Mouse (Mus musculus) megakaryocyte, adult 5-6 weeks (primary cell): ENCODE results near the gene Pecam1. TPM values are rescaled to one million over a fixed set of nuclear protein-coding genes. Genes with fewer than 3 reads are reported as not detected.

ENCODE experiments used
- ATAC-seq: 2 replicates; pipeline ENCODE4 v1.8.0; 2016; ENCODE audit warnings: mild to moderate bottlenecking, inconsistent platforms; ENCODE audit not compliant: poor library complexity, severe bottlenecking
- total RNA-seq, 2 experiments: library from RNA; stranded (forward) in 1 of 2; stranded (reverse) in 1 of 2; fragments of 153-499, 151-499 nt in 1 of 2; fragments of 221-1000, 200-1000 nt in 1 of 2; gene quantifications; 2 replicates each; pipeline versions ENCODE4 v1.2.3 to v1.2.4; 2015 to 2017

Gene Pecam1
- total RNA-seq, 2 experiments from 2014 or later, result 22.6 to 26.2 TPM

DNA sequence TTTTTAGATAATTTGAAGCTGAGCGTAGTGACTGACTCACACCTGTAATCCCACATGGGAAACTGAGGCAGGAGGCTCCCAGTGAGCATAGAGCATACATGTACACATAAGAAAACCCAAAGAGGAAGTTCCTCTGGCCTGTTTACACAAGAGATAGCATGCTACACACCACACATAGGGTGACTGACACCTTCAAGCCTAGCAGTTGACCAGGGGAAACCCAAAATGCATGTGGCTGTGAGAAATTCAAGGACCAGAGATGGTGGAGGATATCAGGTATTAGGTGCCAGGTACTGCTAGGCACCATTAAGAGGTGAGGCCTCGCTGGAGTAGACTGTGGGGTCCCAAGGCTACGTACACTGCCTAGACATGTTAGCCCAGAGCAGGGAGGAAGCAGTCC lies 47.8 kb downstream of the Pecam1 start:
- ATAC-seq, result peak; percentile 72

DNA sequence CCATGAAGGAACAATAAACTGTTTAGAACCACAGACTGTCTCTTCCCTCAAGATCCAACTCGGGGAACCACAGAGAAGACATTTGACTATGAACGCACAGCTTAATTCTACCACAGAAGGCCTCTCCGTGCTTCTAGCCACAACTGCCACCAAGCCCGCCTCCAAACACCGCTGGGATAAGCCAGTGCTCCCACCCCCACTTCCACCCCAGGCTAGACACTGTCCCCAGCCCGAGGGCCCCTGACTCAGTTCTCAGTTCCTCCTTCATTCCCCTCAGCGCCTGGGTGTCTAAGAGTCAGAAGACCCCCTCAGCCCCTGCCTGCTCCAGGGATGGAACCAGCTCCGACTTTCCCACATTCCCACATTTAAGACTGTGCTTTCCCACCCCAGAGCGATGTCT lies 48.8 kb downstream of the Pecam1 start:
- ATAC-seq, result no peak

DNA sequence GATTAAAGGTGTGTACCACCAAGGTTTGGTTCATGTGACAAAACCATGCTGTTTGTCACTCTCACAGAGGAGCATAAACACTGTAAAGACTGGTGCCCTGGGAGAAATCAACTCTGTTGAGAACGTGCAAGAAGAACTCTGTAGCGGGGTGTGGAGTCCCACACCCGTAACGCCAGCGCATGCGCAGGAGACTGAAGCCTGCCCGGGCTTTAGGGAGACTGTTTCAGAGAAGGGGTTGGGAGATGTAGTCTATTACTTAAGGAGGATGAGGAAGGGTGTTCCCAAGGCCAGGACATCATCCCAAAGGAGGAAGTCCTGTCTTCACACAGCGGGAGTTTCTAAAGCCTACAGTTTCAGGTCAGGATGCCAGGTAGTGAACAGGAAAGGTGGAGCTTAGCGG lies 51.3 kb downstream of the Pecam1 start:
- ATAC-seq, result no peak

DNA sequence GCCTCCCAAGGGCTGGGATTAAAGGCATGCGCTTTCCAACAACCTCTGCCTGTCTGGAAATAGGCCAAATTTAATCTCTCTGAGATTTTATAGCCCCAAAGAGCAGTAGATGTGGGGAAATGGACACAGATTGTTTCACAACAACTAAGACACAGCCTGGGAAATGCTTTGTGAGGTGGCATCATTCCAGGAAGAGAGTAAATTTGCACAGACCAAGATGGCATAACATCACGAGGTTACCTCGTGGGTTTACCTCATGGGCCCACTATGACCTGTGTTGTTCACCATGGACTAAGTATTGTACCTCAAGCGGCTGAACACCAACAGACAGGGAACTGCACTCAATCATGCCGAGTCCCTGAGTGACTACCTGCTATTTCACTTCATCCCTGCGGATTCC lies 52.1 kb downstream of the Pecam1 start:
- no peak for ATAC-seq

DNA sequence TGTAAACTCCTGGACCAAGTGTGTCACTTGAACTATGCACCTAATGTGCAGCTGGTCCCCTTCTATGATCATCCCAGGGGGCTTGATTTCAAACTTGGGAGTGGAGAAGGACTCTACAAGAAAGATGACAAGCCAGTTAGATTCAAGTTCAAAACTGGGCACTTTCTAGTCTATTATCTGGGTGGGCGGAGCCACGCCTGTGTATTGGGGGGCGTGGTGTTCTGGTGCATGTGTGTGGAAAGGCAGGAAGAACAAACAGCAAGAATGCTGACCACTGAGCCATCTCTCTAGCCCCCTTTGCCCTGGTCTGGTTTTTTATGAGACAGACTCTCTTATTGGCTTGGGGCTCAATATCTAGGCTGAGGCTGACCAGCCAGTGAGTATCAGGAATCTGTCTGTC lies 54.5 kb downstream of the Pecam1 start:
- no peak for ATAC-seq

DNA sequence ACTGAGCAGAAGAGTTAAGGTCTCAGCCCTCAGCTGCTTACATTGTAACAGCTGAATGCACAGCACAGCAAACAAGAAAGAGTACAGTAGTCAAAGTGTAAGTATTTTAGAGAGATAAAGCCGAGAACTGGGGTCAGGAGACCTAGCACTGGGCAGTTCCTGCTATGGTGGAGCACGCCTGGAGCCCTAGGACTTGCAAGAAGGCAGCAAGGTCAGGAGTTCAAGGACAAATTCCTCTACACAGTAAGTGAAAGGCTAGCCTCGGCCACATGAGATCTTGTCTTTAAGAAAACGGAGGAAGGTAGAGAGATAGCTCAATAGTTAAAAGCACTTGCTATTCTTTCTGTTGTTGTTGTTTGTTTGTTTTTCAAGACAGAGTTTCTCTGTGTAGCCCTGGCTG lies 57.5 kb downstream of the Pecam1 start:
- no peak for ATAC-seq

DNA sequence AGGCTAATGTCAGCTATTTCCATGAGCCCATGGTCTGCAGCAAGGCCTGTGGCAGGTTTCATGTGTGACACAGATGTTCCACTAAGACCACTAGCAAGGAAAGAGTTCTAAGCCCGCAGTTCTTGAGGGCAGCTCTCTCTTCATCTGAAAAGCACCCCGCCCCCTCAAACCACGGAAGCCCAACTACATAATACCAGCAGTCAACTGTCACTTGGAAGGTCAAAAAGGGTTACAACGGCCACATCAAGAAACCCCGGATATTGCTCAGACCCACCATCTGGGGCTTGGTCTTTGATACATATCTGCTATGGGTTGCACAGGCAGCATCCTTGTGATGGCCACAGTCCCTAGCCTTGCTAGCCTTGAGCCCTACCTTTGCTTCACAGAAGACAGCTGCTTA lies 62.1 kb downstream of the Pecam1 start:
- ATAC-seq, result peak; percentile 76

DNA sequence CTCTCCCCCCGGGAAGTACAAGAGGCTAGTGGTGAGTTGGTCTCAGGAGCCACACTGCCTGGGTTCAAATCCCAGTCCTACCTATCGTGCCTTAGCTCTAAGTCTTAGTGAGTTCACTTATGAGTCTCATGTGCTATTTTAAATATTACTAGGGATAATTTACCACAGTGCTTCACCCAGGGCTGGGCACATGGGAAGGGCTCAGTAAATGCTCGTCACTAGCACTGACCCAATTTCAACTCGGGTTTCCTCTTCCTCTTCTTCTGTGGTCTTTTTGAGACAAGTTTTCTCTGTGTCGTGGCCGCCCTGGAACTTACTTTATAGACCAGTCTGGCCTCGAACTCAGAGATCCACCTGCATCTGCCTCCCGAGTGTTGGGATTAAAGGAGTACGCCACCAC lies 63.1 kb downstream of the Pecam1 start:
- peak; percentile 56 for ATAC-seq

DNA sequence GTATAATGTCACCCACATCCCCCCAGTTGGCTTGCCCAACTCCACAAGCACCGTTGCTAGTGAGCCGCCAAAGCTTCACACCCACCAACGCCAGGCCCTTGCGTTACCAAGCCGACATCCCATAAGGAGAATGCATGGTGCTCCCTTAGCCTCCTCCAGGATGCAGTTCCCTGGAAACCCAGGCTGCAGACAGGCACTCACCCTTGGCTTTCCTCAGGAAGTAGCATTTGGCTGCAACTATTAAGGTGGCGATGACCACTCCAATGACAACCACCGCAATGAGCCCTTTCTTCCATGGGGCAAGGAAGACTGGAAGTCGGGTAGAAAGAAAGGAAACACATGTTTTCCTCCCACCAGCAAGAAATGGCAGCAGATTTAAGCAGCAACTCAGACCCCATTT lies 66.4 kb downstream of the Pecam1 start:
- ATAC-seq, result no peak

DNA sequence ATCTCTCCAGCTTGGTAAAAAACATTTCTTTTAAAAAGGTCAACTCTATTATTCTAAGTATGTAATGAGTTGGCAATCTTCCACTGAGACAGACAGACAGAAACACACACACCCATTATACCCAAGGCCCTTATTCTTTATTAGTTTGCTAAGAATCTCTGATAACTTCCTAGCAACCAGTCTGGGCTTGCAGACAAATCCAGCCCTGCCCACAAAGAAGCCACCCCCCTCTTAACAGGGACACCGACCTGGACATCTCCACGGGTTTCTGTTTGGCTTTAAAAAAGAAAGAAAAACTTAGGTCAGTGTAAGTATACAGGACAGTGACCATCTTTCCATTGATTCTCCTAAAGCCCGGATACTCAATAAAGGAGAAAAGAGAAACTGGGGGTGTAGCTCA lies 67.1 kb downstream of the Pecam1 start:
- ATAC-seq, result no peak

DNA sequence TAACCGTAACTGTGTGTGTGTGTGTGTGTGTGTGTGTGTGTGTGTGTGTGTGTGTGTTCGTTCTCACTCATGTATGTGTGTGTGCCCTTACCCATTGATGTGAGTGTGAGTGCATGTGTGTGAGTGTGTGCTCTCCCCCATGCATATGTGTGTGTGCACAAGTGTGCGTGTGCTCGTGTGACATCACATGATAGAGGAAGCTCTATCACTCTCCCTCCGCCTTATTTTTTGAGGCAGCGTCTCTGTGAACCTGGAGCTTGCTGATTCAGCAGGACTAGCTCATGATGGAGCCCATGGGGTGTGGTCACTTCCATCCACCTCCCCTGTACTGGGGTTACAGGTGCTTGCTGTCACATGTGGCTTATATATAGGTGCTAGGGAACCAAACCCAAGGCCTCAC lies 69.3 kb downstream of the Pecam1 start:
- ATAC-seq, result no peak

DNA sequence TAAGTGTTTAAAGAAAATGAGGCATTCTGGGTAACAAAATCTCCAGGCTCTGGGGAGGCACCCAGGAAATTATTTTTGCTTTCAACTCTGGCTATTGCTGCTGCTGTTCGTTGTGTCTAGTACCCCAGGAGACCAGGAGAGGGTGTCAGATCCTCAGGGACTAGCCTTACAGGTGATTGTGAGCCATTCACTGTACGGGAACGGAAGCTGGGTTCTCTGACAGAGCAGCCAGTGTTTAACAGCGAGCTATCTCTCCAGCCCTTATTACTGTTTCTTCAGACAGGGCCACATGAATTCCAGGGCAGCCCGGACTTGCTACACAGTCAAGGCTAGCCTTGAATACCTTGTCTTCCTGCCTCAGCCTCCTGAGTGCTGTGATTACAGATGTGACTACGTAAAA lies 70.6 kb downstream of the Pecam1 start:
- ATAC-seq, result no peak

DNA sequence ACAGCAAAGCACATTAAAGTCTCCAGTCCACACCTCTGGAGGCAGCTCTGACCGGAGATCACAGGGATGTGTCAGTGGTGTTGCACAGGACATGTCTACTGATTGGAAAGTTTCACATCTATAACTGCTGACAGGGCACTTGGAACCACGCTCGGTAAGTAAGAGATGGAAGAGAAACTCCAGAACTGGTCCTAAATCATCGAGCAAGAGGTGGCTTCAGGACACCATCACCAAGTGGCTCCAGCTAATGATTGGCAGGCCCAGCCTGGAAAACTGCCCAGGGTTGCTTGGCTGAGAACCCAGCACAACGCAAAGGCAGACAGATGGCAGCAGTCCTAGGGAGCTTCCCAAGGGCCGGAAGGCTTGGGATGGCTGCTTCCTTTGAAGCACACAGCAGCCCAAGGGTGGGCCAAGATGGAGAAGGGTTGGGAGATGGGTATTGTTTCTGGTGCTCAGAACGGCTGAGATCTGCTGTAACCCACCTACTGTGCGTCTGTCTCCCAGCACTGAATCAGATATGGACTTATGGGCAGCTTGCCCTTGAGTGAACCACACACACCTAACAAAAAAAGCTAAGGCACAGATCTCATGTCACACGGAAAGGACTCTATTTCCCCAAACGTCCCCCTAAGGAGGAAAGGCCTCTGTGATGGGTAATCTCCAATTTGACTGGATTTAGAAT lies 72.4 kb downstream of the Pecam1 start:
- ATAC-seq, result no peak

DNA sequence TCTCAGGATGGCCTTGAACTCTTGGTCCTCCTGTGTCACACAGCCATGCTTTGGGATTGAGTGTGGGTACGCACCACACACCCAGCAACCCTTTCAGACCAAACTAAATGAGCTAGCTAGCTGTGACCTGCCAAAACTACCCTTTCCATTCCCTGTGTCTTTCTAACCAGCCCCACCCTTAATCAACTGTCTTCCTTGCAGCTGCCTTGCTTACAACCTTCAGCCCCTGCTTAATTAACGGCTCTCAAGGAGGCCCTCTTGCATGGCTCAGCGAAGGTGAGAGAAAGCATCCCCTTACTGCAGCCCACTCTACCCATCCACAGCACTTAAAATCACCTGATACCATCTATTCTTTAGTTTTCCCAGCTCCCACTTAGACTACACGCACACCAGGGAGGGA lies 73.1 kb downstream of the Pecam1 start:
- no peak for ATAC-seq

DNA sequence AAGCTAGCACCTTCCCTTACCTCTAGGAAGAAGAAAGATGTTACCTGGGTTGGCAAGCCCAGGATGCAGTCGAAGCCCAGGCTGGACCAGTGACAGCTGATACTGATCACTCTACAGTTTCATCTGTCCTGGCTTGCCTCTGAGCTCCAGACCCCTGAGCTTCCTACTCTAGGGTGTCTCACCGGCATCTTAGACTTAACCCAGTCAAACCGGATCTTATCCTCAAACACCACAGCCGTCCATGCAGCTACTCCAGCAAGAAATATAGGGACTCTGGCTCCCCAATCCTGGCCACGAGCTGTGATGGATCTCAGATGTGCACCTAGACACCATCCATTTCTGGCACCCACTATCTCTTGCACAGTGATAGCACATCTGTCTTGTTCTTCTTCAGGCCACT lies 74.6 kb downstream of the Pecam1 start:
- ATAC-seq, result no peak

DNA sequence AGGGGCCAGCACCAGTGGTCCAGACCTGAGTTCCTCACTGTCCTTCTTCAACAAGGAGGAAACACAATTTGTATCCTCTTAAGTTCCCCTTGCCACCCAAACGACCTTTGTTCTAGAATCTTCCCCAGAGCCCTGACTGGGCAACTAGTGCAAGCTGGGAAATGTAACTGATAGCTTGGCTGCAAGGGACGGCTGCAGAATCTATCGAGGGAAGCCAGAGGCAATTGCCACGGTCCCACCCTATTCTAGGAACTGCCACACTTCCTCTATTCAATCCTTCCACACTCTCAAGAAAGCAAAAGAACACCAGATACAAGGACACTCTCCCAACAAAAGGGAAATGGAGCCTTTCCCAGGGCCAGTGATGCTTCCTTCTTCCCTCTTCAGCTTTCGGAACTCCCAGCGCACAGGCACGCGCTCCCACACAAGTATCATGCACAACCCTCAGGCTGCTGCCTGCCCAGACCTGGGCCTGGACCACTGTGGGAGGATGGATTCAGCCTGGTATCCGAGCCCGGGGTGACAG lies 75.2 kb downstream of the Pecam1 start:
- ATAC-seq, result peak; percentile 85

DNA sequence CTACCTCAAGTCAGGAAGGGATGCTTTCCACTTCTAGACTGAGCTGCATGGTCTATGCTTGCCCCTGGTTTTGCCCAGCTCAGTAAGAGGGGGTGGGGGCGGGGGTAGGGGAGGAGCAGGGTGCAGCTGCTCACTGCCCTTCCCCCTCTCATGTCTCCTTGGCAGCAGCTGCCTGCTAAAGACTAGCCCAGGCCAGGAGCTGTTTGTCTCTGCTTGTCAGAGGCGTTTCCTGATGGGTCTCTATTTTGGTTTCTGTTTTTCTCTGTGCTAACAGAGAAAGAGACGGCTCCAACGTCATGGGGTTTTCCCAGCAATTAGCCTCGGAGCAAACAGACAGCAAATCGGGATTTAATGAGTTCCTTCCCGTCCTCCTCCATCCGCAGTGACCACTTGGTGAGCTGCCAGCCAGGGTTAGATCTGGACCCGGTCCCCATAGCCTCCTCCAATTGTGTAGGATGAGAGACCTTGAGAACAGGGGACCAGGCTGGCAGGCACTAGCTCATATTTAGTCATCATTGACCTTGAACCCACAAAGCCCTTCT lies 75.7 kb downstream of the Pecam1 start:
- ATAC-seq, result peak; percentile 18; the same call in 1 of the 2 replicates

DNA sequence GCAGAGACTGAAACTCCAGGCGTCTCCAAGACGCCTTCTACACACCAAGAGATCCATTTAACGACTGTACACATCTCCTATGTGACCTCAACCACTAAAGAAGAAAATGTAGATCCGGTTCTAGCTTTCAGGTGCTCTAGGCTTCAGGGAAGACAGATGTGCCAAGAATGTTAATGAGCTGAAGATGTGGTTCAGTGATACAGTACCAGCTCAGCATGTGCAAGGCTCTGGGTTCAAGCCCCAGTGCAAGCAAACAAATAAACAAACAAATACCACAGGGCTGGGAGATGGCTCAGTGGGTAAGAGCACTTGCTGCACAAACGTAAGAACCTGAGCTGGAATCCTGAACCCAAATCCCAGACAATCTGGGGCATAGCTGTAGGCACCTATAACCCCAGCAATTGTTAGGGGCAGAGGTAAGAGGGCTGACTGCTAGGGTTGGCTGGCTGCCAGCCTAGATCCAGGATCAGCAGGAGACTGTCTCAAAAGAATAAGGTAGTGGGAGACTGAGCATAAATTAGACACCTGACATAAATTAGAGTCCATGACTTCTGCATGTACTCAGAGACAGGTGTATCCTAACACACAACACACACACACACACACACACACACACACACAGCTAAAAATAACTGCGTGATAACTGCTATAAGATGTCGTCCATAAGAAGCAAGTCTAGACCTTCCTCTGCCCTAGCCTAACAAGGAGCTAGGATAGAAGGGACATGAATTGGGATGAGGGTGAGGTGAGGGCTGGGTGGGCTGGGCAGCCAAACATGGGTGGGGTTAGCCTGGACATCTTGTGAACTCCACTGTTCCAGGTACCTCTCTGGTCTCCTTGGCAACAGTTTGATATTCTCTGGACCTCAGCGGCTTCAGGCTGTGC lies 76.5 kb downstream of the Pecam1 start:
- no peak for ATAC-seq

DNA sequence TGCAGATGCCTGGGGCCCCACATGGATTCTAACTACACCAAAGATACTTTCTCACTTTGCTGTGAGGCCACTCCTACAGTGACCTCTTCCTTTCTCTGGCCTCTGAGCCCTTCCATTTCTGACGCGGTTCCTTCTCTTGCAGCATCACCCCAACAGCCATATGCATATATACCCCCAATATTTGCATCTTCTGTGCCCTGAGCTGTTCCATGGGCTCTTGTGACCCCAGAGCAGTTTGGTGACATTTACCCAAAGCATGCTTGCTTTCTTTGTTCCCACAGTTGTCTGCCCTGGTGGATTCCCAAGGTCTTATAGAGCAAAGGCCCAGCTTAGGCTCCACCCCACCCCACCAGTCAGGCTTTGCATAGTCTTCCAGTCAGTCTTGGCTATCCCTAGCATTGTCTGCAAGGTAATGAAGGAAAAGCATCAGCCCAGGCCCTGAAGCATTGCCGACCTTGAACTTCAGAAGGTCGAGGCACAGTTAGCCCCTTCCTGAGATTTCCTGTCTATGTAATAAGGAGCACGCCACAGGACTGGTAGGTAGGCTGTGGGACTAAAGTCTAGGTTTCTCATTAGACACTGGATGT lies 77.4 kb downstream of the Pecam1 start:
- no peak for ATAC-seq

DNA sequence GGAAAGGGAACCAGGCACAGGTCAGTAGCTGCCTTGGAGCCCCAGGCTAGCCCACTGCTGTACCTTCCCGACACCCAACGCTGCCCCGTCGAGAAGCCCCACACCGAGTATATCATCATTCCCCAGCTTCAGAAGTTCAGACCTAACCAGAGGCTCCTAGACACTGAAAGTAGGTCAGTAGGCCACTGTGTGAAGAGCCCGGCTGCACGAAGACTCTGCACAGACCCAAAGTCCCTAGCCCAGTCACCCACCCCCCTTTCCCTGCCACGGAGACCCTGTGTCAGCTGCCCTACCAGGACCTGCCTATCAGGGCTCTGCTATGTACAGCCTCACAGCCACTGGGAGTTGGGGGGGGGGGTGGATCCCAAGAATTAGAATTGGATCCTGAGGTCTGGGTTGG lies 78.6 kb downstream of the Pecam1 start:
- no peak for ATAC-seq

DNA sequence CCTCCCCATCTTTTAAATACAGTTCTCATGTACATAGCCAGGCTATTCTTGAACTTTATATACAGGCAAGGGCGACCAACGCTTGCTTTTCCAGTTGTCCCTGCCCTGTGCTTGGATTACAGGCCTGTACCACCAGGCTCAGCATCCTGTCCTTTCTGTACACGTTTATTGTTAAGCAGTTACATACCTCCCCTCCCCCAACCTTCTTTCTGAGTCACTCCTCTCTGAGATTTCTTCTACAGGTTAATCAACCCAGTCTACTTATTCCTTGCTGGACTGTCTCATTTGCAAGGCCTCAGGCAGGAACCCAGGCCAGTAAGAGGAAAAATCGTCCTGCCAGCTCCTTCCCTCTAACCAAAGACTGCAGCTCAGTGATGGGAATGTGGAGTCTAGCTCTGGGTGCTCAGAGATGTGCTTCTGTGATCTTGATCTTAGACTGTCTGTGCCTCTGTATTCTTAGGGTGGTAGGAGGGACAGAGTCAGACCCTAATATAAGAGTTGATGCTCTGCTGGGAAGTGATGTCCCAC lies 79.4 kb downstream of the Pecam1 start:
- no peak for ATAC-seq
